Mouse (Mus musculus) layer of hippocampus, postnatal 25 days (tissue): Measurements from ENCODE around the gene Plekho2. TPM values are rescaled to one million over a fixed set of nuclear protein-coding genes. Genes with fewer than 3 reads are reported as not detected.

ENCODE experiments used
- DNase-seq, 2 experiments: peaks; one replicate each; pipeline ENCODE4 v3.0.0; 2022; ENCODE audit warnings: mixed read lengths in 2 of 2, low spot score in 1 of 2; ENCODE audit errors: extremely low spot score in 1 of 2
- total RNA-seq, 2 experiments: library from RNA; stranded (reverse); gene quantifications; 2 replicates each; pipeline ENCODE4 v1.2.3; 2021

Plekho2 gene
- total RNA-seq, result 10 to 100 TPM; 11.3 to 13.7 TPM

GRCm38 (mm10) chr9:65579781-65580371 is at the start of gene Plekho2:
Gene Plekho2, minus strand, starts transcription at chr9:65580040.
- peak; percentile 58 to 60 for DNase-seq

- DNase-seq, result no peak
These were observed 49.4 kb upstream of the Plekho2 start, which contains the start of gene Rbpms2 for GRCm38 (mm10) chr9:65629025-65629766. Gene Rbpms2, plus strand, starts transcription at chr9:65629648.

DNA sequence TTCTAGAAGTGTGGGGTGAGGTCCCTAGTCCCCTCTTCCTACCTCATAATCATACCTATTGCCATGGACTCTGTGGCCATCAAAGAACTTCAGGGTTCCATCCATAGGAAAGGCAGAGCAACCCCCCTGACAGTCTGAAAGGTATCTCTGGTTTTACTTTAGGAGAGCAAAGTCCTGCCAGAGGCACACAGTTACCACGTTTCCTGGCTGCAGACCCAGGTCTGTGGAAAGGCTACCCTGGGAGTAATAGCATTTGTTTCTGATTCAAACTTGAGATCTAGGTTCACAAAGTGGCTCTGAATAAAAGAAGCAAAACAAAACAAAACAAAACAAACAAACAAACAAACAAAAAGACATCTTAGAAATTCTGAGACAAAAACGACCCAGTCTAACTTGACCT is 44.4 kb upstream of the Plekho2 start:
- DNase-seq, result no peak

- no peak for DNase-seq
These were observed 43.0 kb upstream of the Plekho2 start for GRCm38 (mm10) chr9:65622826-65623225.

GRCm38 (mm10) chr9:65621666-65622065 is 41.8 kb upstream of the Plekho2 start:
- DNase-seq, result no peak

DNA sequence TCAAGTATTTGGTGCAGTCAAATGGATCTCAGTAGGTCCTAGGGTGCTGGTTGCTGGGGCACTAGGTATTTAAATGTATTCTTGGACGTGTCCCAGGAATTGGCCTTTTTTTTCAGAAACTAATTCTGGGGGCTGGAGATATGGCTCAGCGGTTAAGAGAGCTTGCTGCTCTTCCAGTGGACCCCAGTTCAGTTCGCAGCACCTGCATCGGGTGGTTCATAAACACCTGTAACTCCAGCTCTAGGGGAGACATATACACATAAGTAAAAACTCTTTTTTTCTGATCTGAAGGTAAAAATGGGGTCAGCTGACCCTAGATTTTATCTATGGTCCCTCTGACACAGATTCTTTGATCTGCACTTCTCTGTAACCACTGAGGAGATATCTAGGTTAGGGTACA is 41.4 kb upstream of the Plekho2 start:
- DNase-seq, result no peak

DNA sequence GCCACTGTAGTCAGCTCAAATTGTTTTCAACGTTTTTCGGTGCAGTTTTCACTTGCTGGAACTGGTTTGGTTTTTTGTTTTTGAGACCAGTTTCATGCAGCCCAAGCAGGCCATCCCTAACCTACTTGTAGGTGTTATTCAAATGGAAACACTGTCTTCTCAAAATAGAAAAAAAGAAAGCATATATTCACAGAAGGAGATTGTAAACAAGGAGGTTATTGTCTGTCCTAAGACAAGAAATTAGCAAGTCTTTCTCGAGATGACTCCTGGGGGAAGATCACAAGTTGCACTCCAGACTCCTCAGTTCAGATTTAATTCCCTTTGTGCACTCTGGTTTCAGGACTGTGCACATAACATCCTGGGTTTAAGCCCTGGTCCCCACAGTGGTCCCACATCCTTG is 39.5 kb upstream of the Plekho2 start:
- no peak for DNase-seq

DNA sequence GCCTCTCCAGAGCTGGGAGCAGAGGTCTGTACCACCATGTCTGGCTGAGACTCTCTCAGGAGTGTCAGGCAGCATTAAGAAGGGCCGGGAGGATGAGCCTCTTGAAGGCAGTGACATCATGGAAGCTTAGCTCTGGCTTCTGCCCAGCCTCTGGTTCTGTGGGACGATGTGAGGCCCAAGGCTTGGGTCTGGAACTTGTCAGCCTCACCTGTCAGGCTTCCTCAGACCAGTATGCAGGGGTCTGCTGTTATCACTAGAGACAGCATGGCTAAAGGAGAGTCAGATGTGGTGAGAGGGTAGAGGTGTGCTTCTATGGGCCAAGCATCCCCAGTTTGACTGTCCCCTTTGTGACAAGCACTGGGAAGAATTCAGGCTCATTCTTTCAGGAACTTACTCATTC is 33.3 kb upstream of the Plekho2 start:
- DNase-seq, result no peak

GRCm38 (mm10) chr9:65611969-65612486 is 32.2 kb upstream of the Plekho2 start:
- DNase-seq, result no peak

DNA sequence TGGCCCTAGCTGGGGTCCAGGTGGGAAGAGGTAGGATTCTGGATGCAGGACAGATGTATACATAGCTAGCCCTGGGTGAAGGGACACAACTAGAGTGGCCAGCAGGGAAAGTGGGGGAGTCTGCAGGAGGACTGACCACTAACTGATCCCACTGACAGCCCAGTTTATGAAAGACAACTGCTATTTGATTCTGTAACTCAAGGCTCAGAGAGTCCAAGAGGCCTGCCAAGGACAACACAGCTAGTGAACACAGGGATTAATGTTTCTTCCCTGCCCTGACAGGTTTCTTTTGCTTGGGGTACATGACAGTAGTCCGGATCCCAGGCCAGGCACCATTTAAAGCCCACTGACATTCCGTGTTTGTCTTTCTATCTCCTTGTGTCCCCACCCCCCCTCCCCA is 27.3 kb upstream of the Plekho2 start:
- DNase-seq, result no peak

DNA sequence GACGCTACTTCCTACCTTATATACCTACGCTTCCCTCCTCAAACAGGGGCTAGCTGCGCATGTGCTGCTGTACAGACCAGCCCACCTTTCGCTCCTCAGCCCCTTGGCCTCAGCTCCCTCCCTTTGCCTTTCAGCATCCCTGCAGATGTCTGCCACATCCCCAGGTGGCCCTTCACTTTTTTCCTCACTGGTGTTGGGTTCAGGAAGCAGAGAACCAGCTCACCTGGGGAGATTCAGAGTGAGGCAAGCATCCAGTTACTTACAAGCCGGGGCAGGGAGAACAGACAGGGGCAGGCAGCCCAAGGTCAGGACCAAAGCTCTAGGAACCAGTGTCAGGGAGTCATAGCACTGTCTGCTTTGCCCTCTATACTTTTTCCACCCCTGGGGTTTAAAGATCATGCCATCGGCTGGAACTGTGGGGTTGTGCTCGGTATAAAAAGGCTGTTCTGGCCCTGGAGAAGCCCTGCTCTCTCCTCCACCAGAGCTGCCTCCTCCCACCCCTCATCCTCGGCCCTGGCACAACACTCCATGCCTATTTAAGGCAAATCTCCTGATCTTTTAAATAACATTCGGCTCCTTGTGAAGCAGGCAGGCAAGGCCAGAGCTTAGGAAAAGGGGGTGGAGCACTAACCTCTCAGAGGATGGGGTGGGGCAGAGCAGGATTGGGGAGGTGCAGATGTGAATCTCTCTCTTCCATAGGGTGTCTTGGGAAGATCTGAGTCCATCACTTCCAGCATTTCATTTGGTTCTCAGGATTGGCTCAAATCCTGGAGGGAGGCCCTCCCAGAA is 26.7 kb upstream of the Plekho2 start:
- DNase-seq, result no peak

GRCm38 (mm10) chr9:65605471-65606136 is 25.8 kb upstream of the Plekho2 start:
- DNase-seq, result peak in 1 of 2 experiments; percentile 52

DNA sequence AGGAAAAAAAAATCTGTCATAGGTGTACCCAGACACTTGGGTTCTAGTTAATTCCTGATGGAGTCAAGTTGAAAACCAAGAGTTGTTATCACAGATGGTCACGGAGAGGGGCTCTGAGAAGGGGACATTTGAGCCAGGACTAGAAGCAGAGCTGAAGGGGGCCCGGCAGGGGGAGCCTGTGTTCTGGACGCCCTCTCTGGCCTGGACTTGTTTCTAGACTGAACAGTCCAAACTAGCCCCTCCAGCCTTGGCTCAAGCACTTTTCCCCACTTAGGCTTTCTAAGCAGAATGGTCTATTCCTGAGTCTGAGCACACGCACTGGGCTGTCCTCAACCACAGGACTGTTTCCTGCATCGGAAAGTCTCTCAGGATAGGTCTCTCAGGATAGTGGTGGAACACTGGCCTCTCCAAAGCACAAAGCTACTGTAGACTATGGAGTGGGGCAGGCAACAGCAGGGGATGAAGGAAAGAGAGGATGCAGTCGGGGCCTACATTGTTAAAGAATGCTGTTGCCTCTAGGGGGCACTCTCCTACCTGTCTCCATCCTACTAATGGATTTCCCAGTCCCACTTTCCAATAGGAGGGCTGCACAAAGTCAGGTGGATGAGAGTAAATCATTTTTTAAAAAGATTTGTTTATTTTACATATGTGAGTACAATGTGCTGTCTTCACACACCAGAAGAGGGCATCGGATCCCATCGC is 23.7 kb upstream of the Plekho2 start:
- no peak for DNase-seq

GRCm38 (mm10) chr9:65600951-65601350 is 21.1 kb upstream of the Plekho2 start:
- no peak for DNase-seq

GRCm38 (mm10) chr9:65598765-65599249 is 19.0 kb upstream of the Plekho2 start:
- DNase-seq, result peak in 1 of 2 experiments; percentile 52

DNA sequence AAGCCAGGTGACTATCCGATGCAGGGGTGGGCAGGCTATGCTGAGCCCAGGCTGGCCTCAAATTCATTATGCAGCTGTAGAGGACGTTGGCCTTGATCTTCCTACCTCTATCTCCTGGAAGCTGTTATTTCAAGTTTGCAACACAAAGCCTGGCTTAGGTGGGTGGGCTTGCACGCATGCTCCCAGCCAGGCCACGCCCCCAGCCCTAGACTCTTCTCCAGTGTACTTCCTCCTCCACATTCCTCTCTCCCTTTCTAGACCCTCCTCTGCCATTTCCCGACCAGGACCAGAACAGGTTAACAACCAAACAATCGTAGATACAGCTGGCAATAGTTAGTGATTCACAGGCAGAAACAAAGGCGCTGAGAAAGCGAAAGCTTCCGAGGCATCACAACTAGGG is 13.8 kb upstream of the Plekho2 start:
- no peak for DNase-seq

GRCm38 (mm10) chr9:65592721-65593120 is 12.9 kb upstream of the Plekho2 start:
- no peak for DNase-seq

DNA sequence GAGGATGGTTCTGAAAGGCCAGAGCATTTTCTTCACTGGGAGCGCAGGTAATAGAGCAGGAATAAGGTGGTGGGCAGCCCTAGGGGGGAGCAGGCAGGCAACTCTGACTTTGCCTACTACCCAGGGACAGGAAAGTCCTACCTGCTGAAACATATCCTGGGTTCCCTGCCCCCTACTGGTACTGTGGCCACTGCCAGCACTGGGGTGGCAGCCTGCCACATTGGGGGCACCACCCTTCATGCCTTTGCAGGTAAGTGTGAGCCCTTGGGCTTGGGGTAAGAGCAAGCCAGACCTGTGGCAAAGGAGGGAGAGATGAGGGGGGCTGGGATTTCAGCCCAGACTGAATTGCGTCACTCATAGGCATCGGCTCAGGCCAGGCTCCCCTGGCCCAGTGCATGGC is 9.3 kb upstream of the Plekho2 start:
- no peak for DNase-seq

DNA sequence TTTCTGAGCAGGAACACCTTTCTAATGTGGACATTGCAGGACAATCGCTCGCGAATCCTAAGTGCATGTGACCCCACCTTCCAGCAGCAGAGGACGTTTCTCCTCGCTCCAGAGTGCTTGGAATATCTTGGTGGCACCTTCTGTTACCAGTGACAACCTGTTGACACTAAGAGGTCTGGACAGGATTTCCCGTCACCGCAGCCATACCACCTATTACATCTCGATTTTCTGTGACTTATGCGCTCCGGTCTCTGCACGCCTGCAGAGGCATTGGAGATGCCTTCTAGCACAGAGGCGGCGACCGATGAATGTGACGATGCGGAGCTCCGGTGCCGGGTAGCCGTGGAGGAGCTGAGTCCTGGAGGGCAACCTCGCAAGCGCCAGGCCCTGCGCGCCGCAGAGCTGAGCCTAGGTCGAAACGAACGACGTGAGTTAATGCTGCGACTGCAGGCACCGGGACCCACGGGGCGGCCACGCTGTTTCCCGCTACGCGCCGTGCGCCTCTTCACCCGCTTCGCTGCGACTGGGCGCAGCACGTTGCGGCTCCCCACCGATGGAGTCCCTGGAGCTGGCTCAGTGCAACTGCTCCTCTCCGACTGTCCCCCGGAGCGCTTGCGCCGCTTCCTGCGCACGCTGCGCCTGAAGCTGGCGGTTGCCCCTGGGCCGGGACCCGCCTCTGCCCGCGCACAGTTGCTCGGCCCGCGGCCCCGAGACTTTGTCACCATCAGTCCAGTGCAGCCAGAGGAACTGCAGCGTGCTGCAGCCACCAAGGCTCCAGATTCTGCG is 7.9 kb upstream of the Plekho2 start:
- DNase-seq, result no peak
